Mouse (Mus musculus) G1E (cell line): ENCODE results near the gene Siah3. TPM values are rescaled to one million over a fixed set of nuclear protein-coding genes. Genes with fewer than 3 reads are reported as not detected.

ENCODE experiments used
- ATAC-seq: 2 replicates; pipeline ENCODE4 v1.8.0; 2016; ENCODE audit warnings: mild to moderate bottlenecking; ENCODE audit not compliant: insufficient number of reproducible peaks, poor library complexity, low FRiP score, severe bottlenecking; ENCODE audit errors: extremely low read depth
- DNase-seq: peaks from one replicate; pipeline ENCODE4 v3.0.0; 2012; ENCODE audit warnings: low spot score
- H3K27me3 ChIP-seq: 2 replicates; pipeline ENCODE4 v1.6.1; 2012; ENCODE audit warnings: mild to moderate bottlenecking, low read length, inconsistent platforms; ENCODE audit not compliant: insufficient read depth
- H3K36me3 ChIP-seq: replicated peaks from 2 replicates; pipeline ENCODE3; 2012; ENCODE audit warnings: mild to moderate bottlenecking, inconsistent platforms
- H3K4me1 ChIP-seq: 2 replicates; pipeline ENCODE4 v1.6.1; 2012; ENCODE audit warnings: low read depth, low read length, inconsistent platforms, mixed read lengths; ENCODE audit not compliant: insufficient read depth
- H3K4me3 ChIP-seq: 2 replicates; pipeline ENCODE4 v1.5.1; 2012; ENCODE audit warnings: low read depth, mild to moderate bottlenecking, inconsistent platforms, low read length, moderate library complexity, mixed read lengths
- H3K9me3 ChIP-seq: replicated peaks from 2 replicates; pipeline ENCODE4 v1.6.1; 2012; ENCODE audit warnings: inconsistent platforms
- CTCF ChIP-seq: IDR thresholded peaks from 2 replicates; pipeline ENCODE4 v1.5.1; 2012; ENCODE audit warnings: low read depth, low read length, inconsistent platforms, mixed read lengths
- GATA1 ChIP-seq: IDR thresholded peaks from 2 replicates; pipeline ENCODE4 v1.6.1; 2012; ENCODE audit warnings: borderline replicate concordance, low read length, inconsistent platforms, mixed read lengths
- GATA2 ChIP-seq: IDR thresholded peaks from 2 replicates; pipeline ENCODE4 v1.6.1; 2012; ENCODE audit warnings: low read depth, low read length, inconsistent platforms, borderline replicate concordance
- POLR2AphosphoS5 ChIP-seq: IDR thresholded peaks from 2 replicates; pipeline ENCODE4 v1.6.1; 2012; ENCODE audit warnings: low read depth, low read length, inconsistent platforms; ENCODE audit not compliant: insufficient replicate concordance
- TAL1 ChIP-seq: conservative IDR thresholded peaks from 2 replicates; pipeline ENCODE4 v1.6.1; 2012; ENCODE audit warnings: low read depth, low read length, inconsistent platforms, mixed read lengths
- polyA plus RNA-seq: library from polyadenylated mRNA; stranded (reverse); fragments of >175 nt; gene quantifications from 2 replicates; pipeline ENCODE4 v1.2.3, GENCODE M21; 2012
- total RNA-seq, 2 experiments: library from RNA; stranded (forward) in 1 of 2; stranded (reverse) in 1 of 2; fragments of 200-1000 nt in 1 of 2; fragments of >200 nt in 1 of 2; fragmentation: Nextera tagmentation in 1 of 2; gene quantifications; 2 replicates each; pipeline ENCODE4 v1.2.3; 2014 to 2017

Siah3 gene
- total RNA-seq (2014; fragmentation: Nextera tagmentation) (not detected in 2 replicates), total RNA-seq (2017) (0.11 TPM in 1 of 2 replicates, not detected in the other), polyA plus RNA-seq (not detected in 2 replicates)

GRCm38 (mm10) chr14:75455743-75456421 lies at the start of gene Siah3:
Gene Siah3, plus strand, starts transcription at chr14:75455982.
- Histone ChIP-seq H3K36me3 (no peaks in the 10 kb centered on the region), H3K4me3 (no peak within 1 kb of the TSS), H3K4me1 (no peaks in the 10 kb centered on the region), H3K27me3 (no peaks in the 10 kb centered on the region), H3K9me3 (no peaks in the 10 kb centered on the region)
- TF ChIP-seq GATA2 (no peak), TAL1 (no peak), GATA1 (no peak), POLR2AphosphoS5 (no peak), CTCF (no peak)
- DNase-seq = no peak
- no peak for ATAC-seq

GRCm38 (mm10) chr14:75409772-75410171 lies 46.0 kb upstream of the Siah3 start:
- Histone ChIP-seq H3K27me3 (no peaks in the 10 kb centered on the region), H3K4me3 (no peak overlapping the region), H3K36me3 (no peaks in the 10 kb centered on the region), H3K9me3 (no peaks in the 10 kb centered on the region), H3K4me1 (no peaks in the 10 kb centered on the region)
- ATAC-seq (no peak), DNase-seq (no peak)
- no peak for TF ChIP-seq POLR2AphosphoS5
- TF ChIP-seq TAL1 = no peak
- TF ChIP-seq CTCF = no peak
- no peak for TF ChIP-seq GATA2
- TF ChIP-seq GATA1 = no peak

- Histone ChIP-seq H3K27me3 (no peaks in the 10 kb centered on the region), H3K4me1 (no peaks in the 10 kb centered on the region), H3K4me3 (no peak overlapping the region), H3K9me3 (no peaks in the 10 kb centered on the region), H3K36me3 (no peaks in the 10 kb centered on the region)
- DNase-seq (no peak), ATAC-seq (no peak)
- TF ChIP-seq TAL1 (no peak), POLR2AphosphoS5 (no peak), GATA1 (no peak), GATA2 (no peak)
Observed at GRCm38 (mm10) chr14:75410392-75410791, 45.4 kb upstream of the Siah3 start.

- TF ChIP-seq GATA1 (no peak), TAL1 (no peak), GATA2 (no peak), POLR2AphosphoS5 (no peak), CTCF (no peak)
- no peaks in the 10 kb centered on the region for H3K4me1 ChIP-seq
- no peaks in the 10 kb centered on the region for H3K36me3 ChIP-seq
- no peaks in the 10 kb centered on the region for H3K9me3 ChIP-seq
- ATAC-seq (no peak), DNase-seq (no peak)
- H3K27me3 ChIP-seq = no peaks in the 10 kb centered on the region
- no peak overlapping the region for H3K4me3 ChIP-seq
Observed at GRCm38 (mm10) chr14:75418721-75419120, 37.1 kb upstream of the Siah3 start.

GRCm38 (mm10) chr14:75419876-75420275 lies 35.9 kb upstream of the Siah3 start:
- ATAC-seq = no peak

GRCm38 (mm10) chr14:75420811-75421210 lies 35.0 kb upstream of the Siah3 start:
- no peaks in the 10 kb centered on the region for H3K27me3 ChIP-seq
- no peak for TF ChIP-seq POLR2AphosphoS5
- ATAC-seq (no peak), DNase-seq (no peak)
- no peaks in the 10 kb centered on the region for H3K36me3 ChIP-seq
- no peak overlapping the region for H3K4me3 ChIP-seq
- peaks cover 3% of the 10 kb centered on the region; the same call in 1 of the 2 replicates for H3K9me3 ChIP-seq
- no peaks in the 10 kb centered on the region for H3K4me1 ChIP-seq

More at GRCm38 (mm10) chr14:75419876-75420275, 35.9 kb upstream of the Siah3 start:
- no peaks in the 10 kb centered on the region for H3K9me3 ChIP-seq
- DNase-seq = no peak
- no peak overlapping the region for H3K4me3 ChIP-seq
- H3K4me1 ChIP-seq = no peaks in the 10 kb centered on the region
- H3K27me3 ChIP-seq = no peaks in the 10 kb centered on the region
- no peaks in the 10 kb centered on the region for H3K36me3 ChIP-seq
- no peak for TF ChIP-seq GATA1
- no peak for TF ChIP-seq TAL1
- TF ChIP-seq GATA2 = no peak
- TF ChIP-seq CTCF = no peak
- no peak for TF ChIP-seq POLR2AphosphoS5
